Mouse (Mus musculus) liver, embryonic 12.5 days (tissue): ENCODE data around the gene Cdiptos. TPM values are rescaled to one million over a fixed set of nuclear protein-coding genes. Genes with fewer than 3 reads are reported as not detected.

Experiments
- ATAC-seq: fragments of 200-750 bp; cut with Nextera tagmentation; 2 replicates; pipeline ENCODE4 v1.8.0; 2017; ENCODE audit warnings: moderate number of reproducible peaks, mild to moderate bottlenecking, moderate library complexity
- H3K27ac ChIP-seq: fragments of 300-500 bp; sonication (generic); 2 replicates; pipeline ENCODE4 v1.5.1; 2016; ENCODE audit warnings: mild to moderate bottlenecking
- H3K27me3 ChIP-seq: fragments of 300-500 bp; sonication (generic); replicated peaks from 2 replicates; pipeline ENCODE4 v1.6.1; 2016; ENCODE audit warnings: mild to moderate bottlenecking, moderate library complexity
- H3K36me3 ChIP-seq: fragments of 300-500 bp; sonication (generic); 2 replicates; pipeline ENCODE4 v1.6.1; 2016; ENCODE audit warnings: mild to moderate bottlenecking, moderate library complexity
- H3K4me1 ChIP-seq: fragments of 300-500 bp; sonication (generic); 2 replicates; pipeline ENCODE4 v1.6.1; 2016
- H3K4me2 ChIP-seq: fragments of 300-500 bp; sonication (generic); 2 replicates; pipeline ENCODE4 v1.6.1; 2016; ENCODE audit warnings: mild to moderate bottlenecking, moderate library complexity
- H3K4me3 ChIP-seq: fragments of 300-500 bp; sonication (generic); 2 replicates; pipeline ENCODE4 v1.5.1; 2016; ENCODE audit warnings: mild to moderate bottlenecking, moderate library complexity
- H3K9ac ChIP-seq: fragments of 300-500 bp; sonication (generic); 2 replicates; pipeline ENCODE4 v1.6.1; 2016; ENCODE audit warnings: mild to moderate bottlenecking, moderate library complexity
- H3K9me3 ChIP-seq: fragments of 300-500 bp; sonication (generic); replicated peaks from 2 replicates; pipeline ENCODE4 v1.6.1; 2016; ENCODE audit warnings: mild to moderate bottlenecking, moderate library complexity
- WGBS: fragments of 180-500 bp; shearing (Covaris S2); methylation state at CpG from one replicate; pipeline ENCODE4 v1.1.7; 2016; ENCODE audit not compliant: insufficient replicate concordance; 5-methylcytosine and 5-hydroxymethylcytosine counted together
- polyA plus RNA-seq: library from polyadenylated mRNA; unstranded; fragments of >200 nt; fragmentation: Nextera tagmentation; extraction: Ambion mirVana; gene quantifications from 2 replicates; pipeline ENCODE4 v1.2.1, GENCODE M21; 2016

Cdiptos gene
- polyA plus RNA-seq, 1 experiment from 2014 or later = 0.44 TPM

- Histone ChIP-seq H3K4me1 (peaks cover 11% of the 10 kb centered on the region; the same call in 1 of the 2 replicates), H3K27ac (no peak overlapping the region), H3K9ac (no peak overlapping the region), H3K36me3 (peaks cover under 1% of the 10 kb centered on the region; the same call in 1 of the 2 replicates), H3K9me3 (no peaks in the 10 kb centered on the region), H3K27me3 (0 out of 2 replicates have a peak, but pooled peaks cover 6% of the 10 kb centered on the region), H3K4me2 (no peak overlapping the region), H3K4me3 (no peak overlapping the region)
- 44% methylated on average over 9 of the region's 9 CpGs for WGBS
- ATAC-seq = no peak
These were observed 10.4 kb upstream of the Cdiptos start for GRCm38 (mm10) chr7:126986319-126986718.

- Histone ChIP-seq H3K36me3 (peaks cover 14% of the 10 kb centered on the region), H3K27ac (no peak overlapping the region), H3K27me3 (0 out of 2 replicates have a peak, but pooled peaks cover 6% of the 10 kb centered on the region), H3K4me1 (peaks cover 11% of the 10 kb centered on the region; the same call in 1 of the 2 replicates), H3K9ac (no peak overlapping the region), H3K9me3 (no peaks in the 10 kb centered on the region), H3K4me2 (no peak overlapping the region), H3K4me3 (no peak overlapping the region)
- ATAC-seq = no peak
- WGBS = 48% methylated on average over 10 of the region's 10 CpGs
These were observed 9.0 kb upstream of the Cdiptos start for GRCm38 (mm10) chr7:126984667-126985444.

- H3K27ac ChIP-seq = no peak overlapping the region
- 0 out of 2 replicates have a peak, but pooled peaks cover 6% of the 10 kb centered on the region for H3K27me3 ChIP-seq
- H3K4me1 ChIP-seq = peaks cover 27% of the 10 kb centered on the region
- no peak overlapping the region for H3K4me3 ChIP-seq
- H3K4me2 ChIP-seq = no peak overlapping the region
- H3K36me3 ChIP-seq = peaks cover 31% of the 10 kb centered on the region
- H3K9ac ChIP-seq = no peak overlapping the region
- WGBS = 80% methylated on average over 7 of the region's 7 CpGs
- no peaks in the 10 kb centered on the region for H3K9me3 ChIP-seq
- ATAC-seq = no peak
These were observed 7.2 kb upstream of the Cdiptos start for GRCm38 (mm10) chr7:126983113-126983512.

GRCm38 (mm10) chr7:126982054-126982453 is 6.2 kb upstream of the Cdiptos start:
- Histone ChIP-seq H3K36me3 (peaks cover 36% of the 10 kb centered on the region), H3K4me1 (peaks cover 37% of the 10 kb centered on the region), H3K9me3 (no peaks in the 10 kb centered on the region), H3K4me2 (no peak overlapping the region), H3K27ac (no peak overlapping the region), H3K4me3 (no peak overlapping the region), H3K9ac (no peak overlapping the region), H3K27me3 (0 out of 2 replicates have a peak, but pooled peaks cover 6% of the 10 kb centered on the region)
- WGBS = 44% methylated on average over 4 of the region's 4 CpGs
- no peak for ATAC-seq

GRCm38 (mm10) chr7:126981601-126982000 is 5.7 kb upstream of the Cdiptos start:
- WGBS = 71% methylated on average over 2 of the region's 2 CpGs

GRCm38 (mm10) chr7:126978841-126979240 is 2.9 kb upstream of the Cdiptos start:
- no peak overlapping the region for H3K4me3 ChIP-seq
- peaks cover 47% of the 10 kb centered on the region for H3K4me1 ChIP-seq
- H3K9me3 ChIP-seq = no peaks in the 10 kb centered on the region
- no peak overlapping the region for H3K4me2 ChIP-seq
- no peak overlapping the region for H3K9ac ChIP-seq
- H3K27ac ChIP-seq = no peak overlapping the region
- ATAC-seq = no peak
- peaks cover 36% of the 10 kb centered on the region for H3K36me3 ChIP-seq
- no peaks in the 10 kb centered on the region for H3K27me3 ChIP-seq
- 84% methylated on average over 6 of the region's 6 CpGs for WGBS

More at GRCm38 (mm10) chr7:126981601-126982000, 5.7 kb upstream of the Cdiptos start:
- Histone ChIP-seq H3K9me3 (no peaks in the 10 kb centered on the region), H3K9ac (no peak overlapping the region), H3K4me2 (no peak overlapping the region), H3K4me3 (no peak overlapping the region), H3K27me3 (0 out of 2 replicates have a peak, but pooled peaks cover 6% of the 10 kb centered on the region), H3K27ac (no peak overlapping the region), H3K4me1 (peaks cover 41% of the 10 kb centered on the region), H3K36me3 (peaks cover 36% of the 10 kb centered on the region)
- ATAC-seq = no peak

GRCm38 (mm10) chr7:126976878-126977459 is 1.1 kb upstream of the Cdiptos start:
- Histone ChIP-seq H3K36me3 (peaks cover 36% of the 10 kb centered on the region), H3K9me3 (no peaks in the 10 kb centered on the region), H3K4me2 (peak overlapping the region; percentile 87), H3K9ac (peak overlapping the region; percentile 95), H3K4me3 (peak overlapping the region; percentile 90), H3K27ac (peak overlapping the region; percentile 90), H3K27me3 (no peaks in the 10 kb centered on the region), H3K4me1 (peaks cover 41% of the 10 kb centered on the region)
- ATAC-seq = no peak
- 23% methylated on average over 14 of the region's 14 CpGs for WGBS

GRCm38 (mm10) chr7:126975893-126975949 is 177 bp downstream of the Cdiptos start, which contains the start of gene Cdipt:
TSS of gene Cdipt (plus strand) at chr7:126975914.
- no peaks in the 10 kb centered on the region for H3K27me3 ChIP-seq
- peak within 1 kb of the TSS; percentile 87 for H3K4me2 ChIP-seq
- ATAC-seq = no peak
- peak within 1 kb of the TSS; percentile 90 for H3K27ac ChIP-seq
- H3K36me3 ChIP-seq = peaks cover 30% of the 10 kb centered on the region
- H3K4me1 ChIP-seq = peaks cover 35% of the 10 kb centered on the region
- peak within 1 kb of the TSS; percentile 95 for H3K9ac ChIP-seq
- 10% methylated on average over 1 of the region's 1 CpGs for WGBS
- H3K9me3 ChIP-seq = no peaks in the 10 kb centered on the region
- H3K4me3 ChIP-seq = peak within 1 kb of the TSS; percentile 90

- H3K27me3 ChIP-seq = no peaks in the 10 kb centered on the region
- H3K9ac ChIP-seq = peak overlapping the region; percentile 95; the same call in 1 of the 2 replicates
- peaks cover 29% of the 10 kb centered on the region for H3K36me3 ChIP-seq
- H3K4me1 ChIP-seq = peaks cover 35% of the 10 kb centered on the region
- peak overlapping the region; percentile 90; the same call in 1 of the 2 replicates for H3K27ac ChIP-seq
- H3K4me3 ChIP-seq = peak overlapping the region; percentile 90
- H3K4me2 ChIP-seq = peak overlapping the region; percentile 87
- no peaks in the 10 kb centered on the region for H3K9me3 ChIP-seq
- 3% methylated on average over 8 of the region's 8 CpGs for WGBS
- ATAC-seq = no peak
These were observed 405 bp downstream of the Cdiptos start for GRCm38 (mm10) chr7:126975493-126975892.

GRCm38 (mm10) chr7:126967361-126967760 is 8.5 kb downstream of the Cdiptos start:
- H3K9me3 ChIP-seq = no peaks in the 10 kb centered on the region
- peaks cover 24% of the 10 kb centered on the region for H3K27me3 ChIP-seq
- ATAC-seq = 0 out of 2 replicates have a peak, but pooled peaks have one; percentile 18
- H3K27ac ChIP-seq = no peak overlapping the region
- no peak overlapping the region for H3K4me3 ChIP-seq
- WGBS = 67% methylated on average over 6 of the region's 6 CpGs
- H3K36me3 ChIP-seq = no peaks in the 10 kb centered on the region
- H3K9ac ChIP-seq = no peak overlapping the region
- no peak overlapping the region for H3K4me2 ChIP-seq
- H3K4me1 ChIP-seq = no peaks in the 10 kb centered on the region

GRCm38 (mm10) chr7:126965568-126965967 is 10.3 kb downstream of the Cdiptos start:
- no peaks in the 10 kb centered on the region for H3K4me1 ChIP-seq
- H3K4me3 ChIP-seq = no peak overlapping the region
- ATAC-seq = no peak
- no peaks in the 10 kb centered on the region for H3K9me3 ChIP-seq
- H3K27me3 ChIP-seq = peaks cover 35% of the 10 kb centered on the region
- H3K9ac ChIP-seq = no peak overlapping the region
- no peak overlapping the region for H3K27ac ChIP-seq
- H3K4me2 ChIP-seq = no peak overlapping the region
- H3K36me3 ChIP-seq = no peaks in the 10 kb centered on the region
- WGBS = 58% methylated on average over 3 of the region's 3 CpGs

- H3K27ac ChIP-seq = no peak overlapping the region
- H3K9me3 ChIP-seq = no peaks in the 10 kb centered on the region
- no peak for ATAC-seq
- H3K4me1 ChIP-seq = no peaks in the 10 kb centered on the region
- no peaks in the 10 kb centered on the region for H3K36me3 ChIP-seq
- WGBS = 30% methylated on average over 19 of the region's 19 CpGs
- H3K9ac ChIP-seq = no peak overlapping the region
- H3K27me3 ChIP-seq = peaks cover 35% of the 10 kb centered on the region
- H3K4me3 ChIP-seq = no peak overlapping the region
- H3K4me2 ChIP-seq = no peak overlapping the region
These were observed 12.2 kb downstream of the Cdiptos start for GRCm38 (mm10) chr7:126963548-126964286.
